Mouse (Mus musculus) limb, embryonic 10.5 days (tissue): ENCODE results near the gene Col6a6. TPM values are rescaled to one million over a fixed set of nuclear protein-coding genes. Genes with fewer than 3 reads are reported as not detected.
"Not testable (repeated sequence)": the region's sequence is repeated elsewhere in the genome, so short reads cannot be mapped to it uniquely, and the experiment has no call there.

ENCODE experiments used
- DNase-seq: peaks from one replicate; pipeline ENCODE4 v3.0.0-alpha.2; 2017; ENCODE audit warnings: low spot score
- H3K27ac ChIP-seq: fragments of 300-500 bp; sonication (generic); 2 replicates; pipeline ENCODE4 v1.5.1; 2016; ENCODE audit warnings: mild to moderate bottlenecking
- H3K27me3 ChIP-seq: fragments of 300-500 bp; sonication (generic); 2 replicates; pipeline ENCODE4 v1.6.1; 2016; ENCODE audit warnings: low read depth, mild to moderate bottlenecking; ENCODE audit not compliant: poor library complexity, severe bottlenecking
- H3K36me3 ChIP-seq: fragments of 300-500 bp; sonication (generic); 2 replicates; pipeline ENCODE4 v1.6.1; 2016; ENCODE audit warnings: mild to moderate bottlenecking, moderate library complexity
- H3K4me1 ChIP-seq: fragments of 300-500 bp; sonication (generic); 2 replicates; pipeline ENCODE4 v1.6.1; 2016
- H3K4me3 ChIP-seq: fragments of 300-500 bp; sonication (generic); 2 replicates; pipeline ENCODE4 v1.5.1; 2016; ENCODE audit warnings: mild to moderate bottlenecking, moderate library complexity
- H3K9me3 ChIP-seq: fragments of 300-500 bp; sonication (generic); replicated peaks from 2 replicates; pipeline ENCODE4 v1.6.1; 2016; ENCODE audit warnings: mild to moderate bottlenecking
- WGBS: fragments of 180-500 bp; shearing (Covaris S2); methylation state at CpG from one replicate; pipeline ENCODE4 v1.1.7; 2016; 5-methylcytosine and 5-hydroxymethylcytosine counted together
- polyA plus RNA-seq: library from polyadenylated mRNA; unstranded; fragments of >200 nt; fragmentation: Nextera tagmentation; extraction: Ambion mirVana; gene quantifications from 2 replicates; pipeline ENCODE4 v1.2.1, GENCODE M21; 2016

Gene Col6a6
- 0.05 and 0.06 TPM in 2 replicates for polyA plus RNA-seq

GRCm38 (mm10) chr9:105827791-105828385, at the start of gene Col6a6:
Col6a6 (minus strand) TSS chr9:105828160.
- 15% methylated on average over 20 of the region's 20 CpGs for WGBS
- peak within 1 kb of the TSS; percentile 14; the same call in 1 of the 2 replicates for H3K27ac ChIP-seq
- peak within 1 kb of the TSS; percentile 28 for H3K4me3 ChIP-seq
- no peaks in the 10 kb centered on the region for H3K9me3 ChIP-seq
- H3K36me3 ChIP-seq: no peaks in the 10 kb centered on the region
- peaks cover 7% of the 10 kb centered on the region for H3K4me1 ChIP-seq
- peaks cover 23% of the 10 kb centered on the region for H3K27me3 ChIP-seq
- peak; percentile 34 for DNase-seq

GRCm38 (mm10) chr9:105876124-105876523, 48.2 kb upstream of the Col6a6 start:
- Histone ChIP-seq H3K27ac (no peak overlapping the region), H3K4me3 (no peak overlapping the region), H3K36me3 (no peaks in the 10 kb centered on the region), H3K9me3 (no peaks in the 10 kb centered on the region), H3K27me3 (no peaks in the 10 kb centered on the region), H3K4me1 (no peaks in the 10 kb centered on the region)
- WGBS: 90% methylated on average over 4 of the region's 4 CpGs
- DNase-seq: no peak

GRCm38 (mm10) chr9:105871643-105872042, 43.7 kb upstream of the Col6a6 start:
- no peak overlapping the region for H3K4me3 ChIP-seq
- H3K27ac ChIP-seq: no peak overlapping the region
- no peaks in the 10 kb centered on the region for H3K27me3 ChIP-seq
- H3K9me3 ChIP-seq: no peaks in the 10 kb centered on the region
- DNase-seq: no peak
- 79% methylated on average over 14 of the region's 14 CpGs for WGBS
- H3K4me1 ChIP-seq: no peaks in the 10 kb centered on the region
- H3K36me3 ChIP-seq: no peaks in the 10 kb centered on the region

- no peaks in the 10 kb centered on the region for H3K9me3 ChIP-seq
- no peaks in the 10 kb centered on the region for H3K36me3 ChIP-seq
- WGBS: 15% methylated on average over 6 of the region's 6 CpGs
- H3K27ac ChIP-seq: no peak overlapping the region
- no peak overlapping the region for H3K4me3 ChIP-seq
- no peaks in the 10 kb centered on the region for H3K4me1 ChIP-seq
- DNase-seq: peak; percentile 73
- H3K27me3 ChIP-seq: no peaks in the 10 kb centered on the region
Measured at GRCm38 (mm10) chr9:105857773-105858172, 29.8 kb upstream of the Col6a6 start.

GRCm38 (mm10) chr9:105852778-105853065, 24.8 kb upstream of the Col6a6 start:
- H3K27ac ChIP-seq: no peak overlapping the region
- 85% methylated on average over 1 of the region's 1 CpGs for WGBS
- H3K36me3 ChIP-seq: no peaks in the 10 kb centered on the region
- no peaks in the 10 kb centered on the region for H3K9me3 ChIP-seq
- no peak overlapping the region for H3K4me3 ChIP-seq
- no peaks in the 10 kb centered on the region for H3K27me3 ChIP-seq
- peaks cover 4% of the 10 kb centered on the region; the same call in 1 of the 2 replicates for H3K4me1 ChIP-seq
- DNase-seq: no peak

- 80% methylated on average over 14 of the region's 14 CpGs for WGBS
- Histone ChIP-seq H3K9me3 (no peaks in the 10 kb centered on the region), H3K4me3 (no peak overlapping the region), H3K27ac (no peak overlapping the region), H3K27me3 (no peaks in the 10 kb centered on the region), H3K36me3 (no peaks in the 10 kb centered on the region), H3K4me1 (peaks cover 4% of the 10 kb centered on the region; the same call in 1 of the 2 replicates)
- DNase-seq: no peak
Measured at GRCm38 (mm10) chr9:105852015-105852777, 24.2 kb upstream of the Col6a6 start.

GRCm38 (mm10) chr9:105851011-105851410, 23.1 kb upstream of the Col6a6 start:
- DNase-seq: no peak
- WGBS: 91% methylated on average over 3 of the region's 3 CpGs
- Histone ChIP-seq H3K27me3 (no peaks in the 10 kb centered on the region), H3K9me3 (no peaks in the 10 kb centered on the region), H3K4me1 (peaks cover 4% of the 10 kb centered on the region; the same call in 1 of the 2 replicates), H3K27ac (no peak overlapping the region), H3K36me3 (no peaks in the 10 kb centered on the region), H3K4me3 (no peak overlapping the region)

- 76% methylated on average over 4 of the region's 4 CpGs for WGBS
Measured at GRCm38 (mm10) chr9:105848396-105848795, 20.4 kb upstream of the Col6a6 start.

GRCm38 (mm10) chr9:105847261-105847660, 19.3 kb upstream of the Col6a6 start:
- H3K27ac ChIP-seq: no peak overlapping the region
- DNase-seq: no peak
- peaks cover 4% of the 10 kb centered on the region; the same call in 1 of the 2 replicates for H3K4me1 ChIP-seq
- H3K9me3 ChIP-seq: no peaks in the 10 kb centered on the region
- no peak overlapping the region for H3K4me3 ChIP-seq
- H3K36me3 ChIP-seq: no peaks in the 10 kb centered on the region
- WGBS: 89% methylated on average over 5 of the region's 5 CpGs
- no peaks in the 10 kb centered on the region for H3K27me3 ChIP-seq

More at GRCm38 (mm10) chr9:105848396-105848795, 20.4 kb upstream of the Col6a6 start:
- Histone ChIP-seq H3K4me1 (peaks cover 4% of the 10 kb centered on the region; the same call in 1 of the 2 replicates), H3K4me3 (no peak overlapping the region), H3K9me3 (no peaks in the 10 kb centered on the region), H3K27ac (no peak overlapping the region), H3K27me3 (no peaks in the 10 kb centered on the region), H3K36me3 (no peaks in the 10 kb centered on the region)
- no peak for DNase-seq

- H3K27me3 ChIP-seq, H3K4me3 ChIP-seq, H3K9me3 ChIP-seq, H3K36me3 ChIP-seq, H3K27ac ChIP-seq, DNase-seq, H3K4me1 ChIP-seq: not testable (repeated sequence)
- WGBS: 41% methylated on average over 5 of the region's 5 CpGs
Measured at GRCm38 (mm10) chr9:105841386-105841785, 13.4 kb upstream of the Col6a6 start.

GRCm38 (mm10) chr9:105839147-105839515, 11.2 kb upstream of the Col6a6 start:
- Histone ChIP-seq H3K27ac (no peak overlapping the region), H3K4me3 (no peak overlapping the region), H3K9me3 (no peaks in the 10 kb centered on the region), H3K4me1 (no peaks in the 10 kb centered on the region), H3K36me3 (no peaks in the 10 kb centered on the region), H3K27me3 (no peaks in the 10 kb centered on the region)
- 93% methylated on average over 5 of the region's 5 CpGs for WGBS
- DNase-seq: no peak

- H3K9me3 ChIP-seq: no peaks in the 10 kb centered on the region
- no peak for DNase-seq
- no peak overlapping the region for H3K4me3 ChIP-seq
- no peak overlapping the region for H3K27ac ChIP-seq
- no peaks in the 10 kb centered on the region for H3K36me3 ChIP-seq
- WGBS: 92% methylated on average over 4 of the region's 4 CpGs
- H3K4me1 ChIP-seq: no peaks in the 10 kb centered on the region
- no peaks in the 10 kb centered on the region for H3K27me3 ChIP-seq
Measured at GRCm38 (mm10) chr9:105838396-105839146, 10.6 kb upstream of the Col6a6 start.

GRCm38 (mm10) chr9:105835587-105835986, 7.6 kb upstream of the Col6a6 start:
- no peak overlapping the region for H3K4me3 ChIP-seq
- H3K27ac ChIP-seq: no peak overlapping the region
- no peak for DNase-seq
- no peaks in the 10 kb centered on the region for H3K36me3 ChIP-seq
- no peaks in the 10 kb centered on the region for H3K9me3 ChIP-seq
- 90% methylated on average over 7 of the region's 7 CpGs for WGBS
- H3K27me3 ChIP-seq: no peaks in the 10 kb centered on the region
- no peaks in the 10 kb centered on the region for H3K4me1 ChIP-seq
